Mouse (Mus musculus): ENCODE data around the gene Rnf13.

Rnf13 gene

DNA sequence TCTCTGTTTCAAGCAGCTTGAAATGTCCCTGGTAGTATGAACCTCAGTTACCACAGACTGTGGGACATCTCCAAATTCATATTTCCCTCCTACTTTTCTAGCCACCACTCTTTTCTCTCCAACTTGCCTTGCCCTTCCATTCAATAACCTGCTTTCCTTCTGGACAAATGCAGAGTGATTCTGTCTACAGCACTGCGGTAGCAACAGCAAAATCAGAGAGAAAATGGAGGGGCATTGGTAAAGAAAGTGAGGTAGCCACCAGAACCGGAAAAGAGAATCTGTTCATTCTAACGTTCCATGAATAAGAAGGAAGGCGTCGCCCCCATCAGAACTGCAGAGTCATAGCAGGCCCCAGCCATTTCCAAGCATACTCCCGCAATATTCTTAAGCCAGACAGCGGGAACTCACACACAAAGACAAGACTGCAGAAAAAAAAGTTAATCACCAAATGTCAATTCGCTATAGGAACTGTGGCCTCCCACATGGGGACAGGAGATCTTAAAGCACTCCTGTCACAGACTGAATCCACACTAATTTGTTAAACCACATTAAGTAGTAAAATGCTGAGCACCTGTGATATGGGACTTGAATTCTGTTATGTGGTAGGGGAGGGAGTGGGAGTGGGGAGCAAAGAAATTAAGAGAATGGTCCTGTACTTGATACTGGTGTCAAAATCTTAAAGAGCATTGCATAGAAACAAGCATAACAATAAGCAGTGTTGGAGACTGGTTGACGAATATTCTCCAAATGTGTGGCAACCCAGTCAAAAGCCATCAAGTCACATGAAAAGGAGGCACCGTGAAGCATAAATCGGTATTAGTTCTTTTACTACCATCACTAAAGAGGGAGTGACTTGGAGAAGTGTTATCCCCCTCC, 110.2 kb downstream of the Rnf13 start:
- peak; percentile 39 for DNase-seq (ENCODE audit: low spot score)

DNA sequence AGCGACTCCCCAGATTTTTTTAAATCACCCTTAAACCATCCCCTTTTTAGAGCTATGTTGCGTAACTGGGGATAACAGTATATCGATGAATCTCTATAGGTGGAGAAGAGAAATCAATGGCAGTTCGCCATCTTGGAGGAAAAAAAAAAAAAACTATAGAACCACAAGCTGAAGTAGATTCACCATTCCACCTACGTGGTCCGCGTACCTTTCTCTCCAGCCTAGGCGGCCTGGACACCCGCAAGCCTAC, 110.7 kb downstream of the Rnf13 start:
- peak; percentile 43 for DNase-seq (ENCODE audit: low spot score)

DNA sequence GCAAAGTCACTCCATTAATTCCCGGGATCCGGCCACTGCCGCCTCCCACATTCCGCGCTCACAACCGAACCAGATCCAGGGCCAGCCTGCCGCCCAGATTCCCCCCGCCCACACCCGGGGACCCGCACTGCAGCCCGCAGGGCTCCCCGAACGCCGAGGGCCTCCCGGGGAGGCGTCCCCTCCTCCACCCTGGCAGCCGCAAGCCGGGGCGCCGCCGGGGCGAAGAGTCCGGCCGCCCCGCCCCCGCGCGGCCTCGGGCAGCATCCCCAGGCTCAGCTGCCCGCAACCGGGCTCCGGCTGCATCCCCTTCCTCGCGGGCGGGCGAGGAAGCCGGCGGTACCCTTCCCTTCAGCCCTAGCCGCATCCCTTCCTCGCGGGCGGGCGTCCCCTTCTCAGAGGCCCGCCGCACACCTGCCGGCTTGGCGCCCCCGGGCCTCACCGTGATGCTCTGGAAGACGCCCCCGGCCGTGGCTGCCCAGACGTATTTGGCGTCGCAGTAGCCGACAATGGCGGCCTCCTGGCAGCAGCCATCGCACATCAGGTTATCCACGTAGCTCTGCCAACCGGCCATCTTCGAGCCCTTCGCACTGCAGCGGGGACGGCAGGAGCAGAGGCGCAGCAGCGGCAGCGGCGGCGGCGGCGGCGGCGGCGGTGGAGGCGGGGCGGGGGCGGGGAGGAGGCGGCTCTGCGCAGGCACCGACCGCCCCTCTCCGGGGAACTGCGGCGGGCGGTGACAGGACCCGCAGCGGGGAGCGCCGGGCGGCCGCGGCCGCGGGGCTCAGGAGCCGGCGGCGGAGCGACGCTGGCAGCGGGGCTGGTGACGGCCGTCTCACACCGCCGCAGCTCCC, 111.3 kb downstream of the Rnf13 start:
- peak; percentile 53 for DNase-seq (ENCODE audit: low spot score)

DNA sequence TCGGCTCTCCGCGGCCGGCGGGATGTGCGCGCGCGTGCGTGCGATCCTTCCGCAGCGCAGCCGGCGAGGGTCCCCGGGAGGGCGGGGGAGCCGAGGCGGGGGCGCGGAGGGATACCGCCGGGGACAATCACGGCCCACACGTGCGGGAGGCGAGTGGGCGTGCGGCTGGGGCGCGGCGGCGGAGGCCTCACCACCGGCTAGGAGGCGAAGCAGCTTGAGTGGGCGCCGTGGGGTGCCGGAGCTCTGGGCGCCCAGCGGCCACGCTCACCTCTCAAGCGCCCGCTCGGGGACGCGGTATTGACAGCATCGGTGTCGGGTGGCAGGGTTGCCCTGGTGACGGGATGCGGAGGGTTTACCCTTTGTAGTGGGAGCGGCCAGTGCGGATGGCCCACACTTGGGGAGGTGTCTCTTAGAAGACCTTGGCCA, 111.9 kb downstream of the Rnf13 start, which contains the start of gene Pfn2:
Gene Pfn2 (minus strand): TSS at position 320 of the 426 bp plus-strand sequence.
- DNase-seq (ENCODE audit: low spot score) = no peak

DNA sequence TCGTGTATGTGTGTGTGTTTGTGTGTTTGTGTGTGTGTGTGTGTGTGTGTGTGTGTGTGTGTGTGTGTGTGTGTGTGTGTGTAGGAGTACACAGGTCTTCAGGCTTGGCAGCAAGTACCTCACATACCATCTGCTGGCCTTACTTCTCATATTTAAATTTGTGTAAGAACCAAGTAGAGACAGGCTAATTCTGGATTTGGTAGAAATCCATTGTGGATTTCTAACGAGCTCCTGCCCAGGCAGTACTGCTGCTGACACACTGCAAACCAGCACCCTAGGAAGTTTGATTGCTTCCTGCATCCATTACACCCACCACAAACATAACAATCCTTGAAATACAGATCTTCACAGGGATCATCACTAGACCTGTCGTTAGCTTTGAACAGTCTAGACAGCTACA, 147.1 kb downstream of the Rnf13 start:
- no peak for DNase-seq (ENCODE audit: low spot score)

Data from adipocyte (in vitro differentiated cells).